Mouse (Mus musculus): ENCODE measurements around the gene Rbpj.
"Not testable (repeated sequence)": the region's sequence is repeated elsewhere in the genome, so short reads cannot be mapped to it uniquely, and the experiment has no call there.

Gene Rbpj

GRCm38 (mm10) chr5:53670321-53670938 lies 204.5 kb downstream of the Rbpj start:
- no peak for DNase-seq (ENCODE audit: low spot score in 2 of 2)

- no peak for DNase-seq (ENCODE audit: low spot score in 2 of 2)
Observed at GRCm38 (mm10) chr5:53671507-53671906, 205.6 kb downstream of the Rbpj start.

GRCm38 (mm10) chr5:53672352-53672751 lies 206.4 kb downstream of the Rbpj start:
- peak in 1 of 2 experiments; percentile 76 for DNase-seq (ENCODE audit: low spot score in 2 of 2)

GRCm38 (mm10) chr5:53673493-53674150 lies 207.7 kb downstream of the Rbpj start:
- DNase-seq (ENCODE audit: low spot score in 2 of 2): not testable (repeated sequence)

- no peak for DNase-seq (ENCODE audit: low spot score in 2 of 2)
Observed at GRCm38 (mm10) chr5:53676671-53677070, 210.7 kb downstream of the Rbpj start.

GRCm38 (mm10) chr5:53678036-53678767 lies 212.2 kb downstream of the Rbpj start:
- DNase-seq (ENCODE audit: low spot score in 2 of 2): no peak

- peak; percentile 16 to 54 for DNase-seq (ENCODE audit: low spot score in 2 of 2)
Observed at GRCm38 (mm10) chr5:53679651-53680050, 213.7 kb downstream of the Rbpj start.

GRCm38 (mm10) chr5:53683916-53684315 lies 218.0 kb downstream of the Rbpj start:
- no peak for DNase-seq (ENCODE audit: low spot score in 2 of 2)

GRCm38 (mm10) chr5:53684417-53684816 lies 218.5 kb downstream of the Rbpj start:
- no peak for DNase-seq (ENCODE audit: low spot score in 2 of 2)

GRCm38 (mm10) chr5:53685623-53686022 lies 219.7 kb downstream of the Rbpj start:
- DNase-seq (ENCODE audit: low spot score in 2 of 2): no peak

GRCm38 (mm10) chr5:53686379-53686778 lies 220.4 kb downstream of the Rbpj start:
- DNase-seq (ENCODE audit: low spot score in 2 of 2): no peak

- no peak for DNase-seq (ENCODE audit: low spot score in 2 of 2)
Observed at GRCm38 (mm10) chr5:53688326-53688725, 222.4 kb downstream of the Rbpj start.

GRCm38 (mm10) chr5:53691577-53691976 lies 225.6 kb downstream of the Rbpj start:
- no peak for DNase-seq (ENCODE audit: low spot score in 2 of 2)

GRCm38 (mm10) chr5:53692100-53692499 lies 226.1 kb downstream of the Rbpj start:
- DNase-seq (ENCODE audit: low spot score in 2 of 2): no peak

- DNase-seq (ENCODE audit: low spot score in 2 of 2): no peak
Observed at GRCm38 (mm10) chr5:53692662-53693061, 226.7 kb downstream of the Rbpj start.

GRCm38 (mm10) chr5:53696701-53697100 lies 230.7 kb downstream of the Rbpj start:
- no peak for DNase-seq (ENCODE audit: low spot score in 2 of 2)

GRCm38 (mm10) chr5:53697794-53698193 lies 231.8 kb downstream of the Rbpj start:
- no peak for DNase-seq (ENCODE audit: low spot score in 2 of 2)

GRCm38 (mm10) chr5:53702686-53703085 lies 236.7 kb downstream of the Rbpj start:
- DNase-seq (ENCODE audit: low spot score in 2 of 2): no peak
